Mouse (Mus musculus): ENCODE measurements around the gene Pkd1. TPM values are rescaled to one million over a fixed set of nuclear protein-coding genes. Genes with fewer than 3 reads are reported as not detected.
A peak's percentile ranks its signal among the peaks of the same experiment; 100 is the strongest.

Gene Pkd1
- polyA plus RNA-seq (2015; fragmentation: Nextera tagmentation; extraction: Ambion mirVana), result 20.1 and 22.9 TPM in 2 replicates

DNA sequence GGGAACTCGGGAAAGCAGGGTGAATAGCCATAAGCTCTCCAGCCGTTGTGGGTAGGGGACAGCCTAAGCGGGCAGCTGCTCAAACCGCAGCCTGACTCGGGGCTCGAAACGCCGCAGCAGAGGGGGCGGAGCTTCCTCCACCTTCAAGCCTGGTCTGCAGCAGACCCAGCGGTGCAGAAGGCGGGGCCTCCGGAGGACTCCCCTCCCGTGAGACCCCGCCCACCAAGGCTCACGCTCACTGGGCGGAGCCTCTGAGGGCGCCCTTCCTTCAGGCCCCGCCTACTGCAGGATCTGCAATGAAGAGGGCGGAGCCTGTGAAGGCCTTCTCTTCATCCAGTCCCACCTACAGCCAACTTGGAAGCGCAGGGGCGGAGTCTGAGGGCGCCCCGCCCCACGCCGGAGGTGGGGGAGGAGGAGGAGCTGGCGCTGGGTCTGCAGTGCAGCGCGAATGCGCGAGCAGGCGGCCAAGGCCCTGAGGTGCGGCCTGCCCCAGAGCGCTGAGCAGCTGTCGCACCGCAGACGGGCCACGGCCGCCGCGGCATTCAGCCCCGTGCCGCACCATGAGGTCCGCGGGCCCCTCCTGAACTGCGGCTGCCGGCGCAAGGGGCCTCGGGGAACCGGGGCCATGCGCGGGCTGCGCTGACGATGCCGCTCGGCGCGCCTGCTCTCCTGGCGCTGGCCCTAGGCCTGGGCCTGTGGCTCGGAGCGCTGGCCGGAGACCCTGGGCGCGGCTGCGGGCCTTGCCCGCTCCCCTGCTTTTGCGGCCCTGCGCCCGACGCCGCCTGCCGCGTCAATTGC lies at the start of gene Pkd1:
TSS of gene Pkd1 (plus strand) at position 217 of the 798 bp plus-strand sequence.
- peak within 1 kb of the TSS; percentile 88 for H3K4me3 ChIP-seq
- peak; percentile 93 for ATAC-seq (ENCODE audit: low read depth)

DNA sequence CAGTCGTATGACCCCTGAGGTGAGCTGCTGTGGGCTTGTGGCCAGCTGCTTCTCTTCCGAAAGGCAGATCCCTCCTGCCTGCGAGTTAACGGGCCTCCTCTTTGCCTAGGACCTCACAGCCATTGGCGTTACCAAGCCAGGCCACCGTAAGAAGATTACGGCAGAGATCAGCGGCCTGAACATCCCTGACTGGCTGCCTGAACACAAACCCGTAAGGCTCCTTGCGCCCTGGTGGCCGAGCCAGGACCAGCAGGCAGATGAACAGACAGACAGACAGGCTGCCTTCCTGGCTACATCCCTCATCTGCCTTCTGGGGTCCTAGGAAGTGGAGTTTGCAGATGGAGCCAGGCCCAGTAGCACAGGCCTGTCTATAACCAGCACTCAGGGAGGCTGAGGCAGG lies 47.4 kb upstream of the Pkd1 start:
- no peak overlapping the region for H3K27ac ChIP-seq (replicated peaks)
- H3K36me3 ChIP-seq, result peaks cover 98% of the 10 kb centered on the region
- no peak for ATAC-seq (ENCODE audit: low read depth)
- no peak overlapping the region for H3K4me2 ChIP-seq
- no peaks in the 10 kb centered on the region for H3K9me3 ChIP-seq
- H3K27me3 ChIP-seq, result no peaks in the 10 kb centered on the region
- WGBS, result 48% methylated on average over 11 of the region's 11 CpGs
- H3K4me3 ChIP-seq, result no peak overlapping the region
- no peak overlapping the region for H3K9ac ChIP-seq
- H3K4me1 ChIP-seq (replicated peaks), result peaks cover 13% of the 10 kb centered on the region

More for the DNA sequence above, at the start of gene Pkd1:
- peak within 1 kb of the TSS; percentile 97 for H3K27ac ChIP-seq (replicated peaks)
- under 1% methylated on average over 69 of the region's 72 CpGs for WGBS
- peak within 1 kb of the TSS; percentile 95 for H3K9ac ChIP-seq
- peak within 1 kb of the TSS; percentile 92 for H3K4me2 ChIP-seq
- H3K36me3 ChIP-seq, result no peaks in the 10 kb centered on the region
- peaks cover 14% of the 10 kb centered on the region for H3K27me3 ChIP-seq
- H3K9me3 ChIP-seq, result no peaks in the 10 kb centered on the region
- H3K4me1 ChIP-seq (replicated peaks), result peaks cover 38% of the 10 kb centered on the region

DNA sequence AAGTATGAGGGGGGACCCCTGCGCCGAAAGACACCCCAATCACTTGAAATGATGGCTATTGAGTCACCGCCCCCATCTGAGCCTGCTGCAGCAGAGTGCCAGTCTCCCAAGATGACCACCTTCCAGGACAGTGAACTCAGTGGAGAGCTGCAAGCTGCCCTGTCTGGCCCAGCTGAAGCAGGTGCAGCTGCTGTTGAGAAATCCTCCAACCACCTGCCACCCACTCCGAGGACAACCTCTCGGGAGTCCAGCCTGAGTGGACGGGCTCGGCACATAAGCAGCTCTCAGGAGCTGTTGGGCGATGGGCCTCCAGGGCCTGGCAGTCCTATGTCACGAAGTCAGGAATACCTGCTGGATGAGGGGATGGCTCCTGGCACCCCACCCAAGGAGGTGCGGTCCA lies 45.5 kb upstream of the Pkd1 start:
- Histone ChIP-seq H3K4me1 (replicated peaks) (peaks cover 13% of the 10 kb centered on the region), H3K27me3 (no peaks in the 10 kb centered on the region), H3K9ac (no peak overlapping the region), H3K36me3 (peaks cover 98% of the 10 kb centered on the region), H3K27ac (replicated peaks) (no peak overlapping the region), H3K4me3 (no peak overlapping the region), H3K4me2 (no peak overlapping the region), H3K9me3 (no peaks in the 10 kb centered on the region)
- WGBS, result 92% methylated on average over 10 of the region's 10 CpGs
- ATAC-seq (ENCODE audit: low read depth), result no peak

DNA sequence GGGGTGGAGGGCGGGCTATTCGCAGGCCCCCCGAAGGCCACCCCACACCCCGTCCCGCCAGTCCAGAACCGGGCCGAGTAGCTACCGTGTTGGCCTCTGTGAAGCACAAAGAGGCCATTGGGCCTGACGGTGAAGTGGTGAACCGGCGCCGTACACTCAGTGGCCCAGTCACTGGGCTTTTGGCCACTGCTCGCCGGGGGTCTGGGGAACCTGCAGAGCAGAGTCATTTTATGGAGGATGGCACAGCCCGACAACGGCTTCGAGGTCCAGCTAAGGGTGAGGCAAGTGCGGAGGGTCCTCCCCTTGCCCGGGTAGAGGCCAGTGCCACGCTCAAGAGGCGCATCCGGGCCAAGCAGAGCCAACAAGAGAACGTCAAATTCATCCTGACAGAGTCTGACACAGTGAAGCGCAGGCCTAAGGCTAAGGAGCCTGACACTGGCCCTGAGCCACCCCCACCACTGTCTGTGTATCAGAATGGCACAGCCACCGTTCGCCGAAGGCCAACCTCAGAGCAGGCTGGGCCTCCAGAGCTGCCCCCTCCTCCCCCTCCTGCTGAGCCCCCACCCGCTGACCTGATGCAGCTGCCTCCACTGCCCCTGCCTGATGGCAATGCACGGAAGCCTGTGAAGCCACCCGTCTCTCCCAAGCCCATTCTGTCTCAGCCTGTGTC lies 44.2 kb upstream of the Pkd1 start:
- 86% methylated on average over 30 of the region's 30 CpGs for WGBS
- ATAC-seq (ENCODE audit: low read depth), result no peak
- Histone ChIP-seq H3K9me3 (no peaks in the 10 kb centered on the region), H3K27me3 (no peaks in the 10 kb centered on the region), H3K4me3 (no peak overlapping the region), H3K36me3 (peaks cover 100% of the 10 kb centered on the region), H3K4me2 (no peak overlapping the region), H3K27ac (replicated peaks) (no peak overlapping the region), H3K9ac (0 out of 2 replicates have a peak overlapping the region, but pooled peaks have one; percentile 31), H3K4me1 (replicated peaks) (peaks cover 13% of the 10 kb centered on the region)

DNA sequence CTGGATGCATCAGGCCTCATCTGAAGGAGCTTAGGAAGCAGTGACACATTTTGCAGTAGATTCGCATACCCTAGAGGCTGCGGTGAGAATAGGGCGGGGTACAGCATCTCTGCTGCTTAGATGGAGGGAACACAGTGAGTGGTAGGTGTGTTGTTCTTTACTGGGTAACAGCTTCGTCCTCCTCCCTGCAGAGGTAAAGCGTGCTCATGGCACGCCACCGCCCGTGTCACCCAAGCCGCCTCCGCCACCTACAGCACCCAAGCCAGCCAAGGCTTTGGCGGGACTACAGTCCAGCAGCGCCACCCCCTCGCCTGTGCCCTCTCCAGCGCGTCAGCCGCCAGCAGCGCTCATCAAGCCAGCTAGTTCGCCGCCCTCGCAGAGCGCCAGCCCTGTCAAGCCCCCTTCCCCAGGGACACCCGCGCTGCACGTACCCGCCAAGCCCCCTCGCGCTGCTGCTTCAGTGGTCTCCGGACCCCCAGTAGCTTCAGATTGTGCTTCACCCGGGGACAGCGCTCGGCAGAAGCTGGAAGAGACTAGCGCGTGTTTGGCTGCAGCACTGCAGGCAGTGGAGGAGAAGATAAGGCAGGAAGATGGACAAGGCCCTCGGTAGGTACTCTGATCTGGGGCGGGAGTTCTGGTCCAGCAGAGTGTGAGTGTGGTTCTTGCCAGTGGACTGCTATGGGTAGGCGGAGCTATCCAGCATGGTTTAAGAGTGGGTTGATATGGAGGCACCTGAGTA lies 43.1 kb upstream of the Pkd1 start:
- 34% methylated on average over 36 of the region's 36 CpGs for WGBS
- Histone ChIP-seq H3K27me3 (no peaks in the 10 kb centered on the region), H3K36me3 (peaks cover 100% of the 10 kb centered on the region), H3K27ac (replicated peaks) (0 out of 2 replicates have a peak overlapping the region, but pooled peaks have one; percentile 52), H3K4me1 (replicated peaks) (peaks cover 13% of the 10 kb centered on the region), H3K9ac (0 out of 2 replicates have a peak overlapping the region, but pooled peaks have one; percentile 31), H3K4me2 (peak overlapping the region; percentile 30; the same call in 1 of the 2 replicates), H3K9me3 (no peaks in the 10 kb centered on the region), H3K4me3 (no peak overlapping the region)
- ATAC-seq (ENCODE audit: low read depth), result no peak

DNA sequence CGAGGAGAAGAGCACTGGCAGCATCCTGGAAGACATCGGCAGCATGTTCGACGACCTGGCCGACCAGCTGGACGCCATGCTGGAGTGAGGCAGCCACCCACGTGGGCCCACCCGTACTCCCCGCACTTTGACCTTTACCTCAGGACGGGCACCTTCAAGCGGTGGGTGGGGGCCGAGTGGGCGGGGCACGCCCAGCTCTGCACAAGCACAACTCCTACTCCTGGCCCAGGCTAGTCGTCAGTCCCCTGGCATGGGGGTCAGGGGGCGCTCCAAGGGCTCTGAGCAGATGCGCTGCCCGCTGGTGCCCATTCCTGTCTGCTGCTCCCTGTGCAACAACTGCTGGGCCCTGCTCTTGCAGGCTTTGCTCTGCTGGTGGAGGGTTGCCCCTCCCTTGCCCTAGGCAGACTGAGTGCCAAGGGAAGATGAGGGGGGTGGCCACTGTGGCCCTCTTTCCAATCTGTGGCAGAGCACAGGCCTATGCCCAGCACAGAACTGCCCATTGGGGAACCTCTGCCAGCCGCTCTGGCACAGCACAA lies 42.4 kb upstream of the Pkd1 start:
- 59% methylated on average over 18 of the region's 19 CpGs for WGBS
- H3K4me3 ChIP-seq, result no peak overlapping the region

DNA sequence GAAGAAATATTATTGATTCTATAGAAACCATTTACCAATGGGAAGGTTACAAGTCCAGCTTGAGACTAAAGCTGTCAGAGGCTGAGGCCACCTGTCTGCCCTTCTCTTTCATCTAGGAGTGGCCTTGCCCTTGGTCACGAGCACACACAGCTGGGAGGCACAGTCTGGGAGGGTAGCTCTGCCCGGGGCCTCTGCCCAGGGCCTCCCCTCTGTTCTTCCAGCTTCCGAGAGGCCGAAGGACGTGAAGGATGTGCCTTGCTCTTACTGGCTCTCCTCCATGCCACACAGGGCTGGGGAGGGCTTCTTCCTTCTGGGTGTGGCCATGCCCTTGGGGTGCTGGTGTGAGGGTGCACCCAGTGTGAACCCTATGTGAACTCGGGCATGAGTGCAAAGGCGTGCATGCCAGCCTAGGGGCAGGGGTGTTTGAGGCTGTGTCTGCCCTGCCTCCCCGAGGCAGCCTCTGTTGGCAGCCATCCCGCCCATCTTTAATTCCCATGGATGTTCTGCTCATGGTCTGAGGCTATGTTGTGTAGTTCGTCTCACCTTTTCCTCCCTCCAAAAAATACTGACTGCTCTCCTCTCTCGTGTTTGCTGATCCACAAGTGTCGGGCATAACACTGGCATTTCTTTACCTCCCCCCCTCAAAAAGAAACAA lies 41.7 kb upstream of the Pkd1 start:
- Histone ChIP-seq H3K36me3 (peaks cover 97% of the 10 kb centered on the region), H3K4me2 (no peak overlapping the region), H3K9ac (0 out of 2 replicates have a peak overlapping the region, but pooled peaks have one; percentile 3), H3K9me3 (no peaks in the 10 kb centered on the region), H3K4me1 (replicated peaks) (peaks cover 13% of the 10 kb centered on the region), H3K27me3 (no peaks in the 10 kb centered on the region), H3K27ac (replicated peaks) (no peak overlapping the region), H3K4me3 (no peak overlapping the region)
- 82% methylated on average over 12 of the region's 12 CpGs for WGBS
- no peak for ATAC-seq (ENCODE audit: low read depth)

More for the DNA sequence above, 42.4 kb upstream of the Pkd1 start:
- ATAC-seq (ENCODE audit: low read depth), result 0 out of 2 replicates have a peak, but pooled peaks have one; percentile 2
- no peak overlapping the region for H3K9ac ChIP-seq
- H3K27ac ChIP-seq (replicated peaks), result no peak overlapping the region
- peaks cover 13% of the 10 kb centered on the region for H3K4me1 ChIP-seq (replicated peaks)
- no peaks in the 10 kb centered on the region for H3K9me3 ChIP-seq
- H3K27me3 ChIP-seq, result no peaks in the 10 kb centered on the region
- H3K4me2 ChIP-seq, result no peak overlapping the region
- peaks cover 100% of the 10 kb centered on the region for H3K36me3 ChIP-seq

DNA sequence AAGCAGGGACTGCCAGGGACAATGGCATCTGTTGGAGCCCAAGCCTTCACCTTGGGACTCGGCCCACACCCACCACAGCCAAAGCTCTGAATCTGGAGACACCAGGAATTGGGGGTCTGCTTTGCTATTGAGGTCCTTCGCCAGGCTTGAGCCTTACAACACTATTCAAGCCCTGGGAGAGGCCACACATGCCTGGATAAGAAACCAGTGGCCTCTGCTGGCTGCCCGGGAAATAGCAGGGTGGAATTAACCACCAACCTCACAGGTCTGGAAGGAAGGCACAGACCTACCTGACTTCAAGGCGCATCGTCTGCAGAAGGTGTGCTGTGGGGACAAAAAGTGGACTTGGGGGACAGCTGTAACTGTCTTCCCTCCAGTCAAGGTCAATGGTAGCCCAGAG lies 36.0 kb upstream of the Pkd1 start:
- peak overlapping the region; percentile 5; the same call in 1 of the 2 replicates for H3K4me2 ChIP-seq
- H3K4me1 ChIP-seq (replicated peaks), result peaks cover 4% of the 10 kb centered on the region; the same call in 1 of the 2 replicates
- ATAC-seq (ENCODE audit: low read depth), result peak; percentile 45; the same call in 1 of the 2 replicates
- H3K36me3 ChIP-seq, result peaks cover 91% of the 10 kb centered on the region
- no peaks in the 10 kb centered on the region for H3K27me3 ChIP-seq
- 0 out of 2 replicates have a peak overlapping the region, but pooled peaks have one; percentile 19 for H3K9ac ChIP-seq
- 60% methylated on average over 5 of the region's 5 CpGs for WGBS
- H3K4me3 ChIP-seq, result no peak overlapping the region
- no peaks in the 10 kb centered on the region for H3K9me3 ChIP-seq
- H3K27ac ChIP-seq (replicated peaks), result no peak overlapping the region

DNA sequence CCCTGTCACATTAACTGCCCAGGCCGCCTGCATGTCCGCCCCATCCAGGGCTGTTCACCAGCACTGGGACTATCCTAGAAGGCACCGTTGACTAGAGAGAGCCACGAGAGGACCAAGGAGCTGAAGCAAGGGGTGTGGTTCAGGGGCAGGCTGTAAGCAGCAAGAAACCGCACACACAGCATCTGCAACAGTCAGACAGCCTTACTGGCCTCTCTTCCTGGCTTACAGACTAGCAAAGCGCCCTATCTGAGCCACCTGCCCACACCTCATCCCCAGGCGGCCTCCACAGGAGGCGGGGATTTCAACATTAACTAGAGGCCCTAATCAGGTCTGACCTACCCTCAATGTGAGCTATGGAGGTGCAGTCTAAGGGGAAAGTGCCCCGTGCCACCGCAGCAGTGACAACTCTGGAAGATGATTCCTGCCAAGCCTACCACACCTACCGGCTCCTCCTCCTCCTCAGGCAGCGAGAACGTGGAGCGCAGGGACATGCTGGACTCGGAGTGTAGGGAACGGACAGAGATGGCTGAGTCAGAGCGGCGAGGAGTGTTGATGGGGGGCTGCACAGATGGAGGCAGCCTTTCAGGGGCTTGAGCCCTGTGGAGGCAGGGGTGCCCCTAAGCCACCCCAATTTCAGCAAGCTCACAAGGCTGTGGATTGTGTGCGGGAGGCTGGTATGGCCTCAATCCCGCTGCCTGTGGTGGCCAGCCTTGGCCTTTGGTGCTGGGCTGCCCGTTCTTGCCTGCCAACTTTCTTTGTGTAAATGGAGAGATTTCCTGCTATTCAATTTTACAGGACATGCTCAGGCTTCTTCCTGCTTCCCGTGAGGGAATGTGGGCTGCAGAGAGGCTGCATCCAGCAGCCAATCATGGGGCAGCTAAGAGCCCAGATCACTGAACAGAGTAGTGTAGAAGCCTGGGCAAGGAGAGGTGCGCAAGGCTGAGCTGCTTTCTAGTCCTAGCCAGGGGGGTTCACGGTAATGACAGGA lies 35.1 kb upstream of the Pkd1 start:
- Histone ChIP-seq H3K9ac (0 out of 2 replicates have a peak overlapping the region, but pooled peaks have one; percentile 19), H3K27me3 (no peaks in the 10 kb centered on the region), H3K4me1 (replicated peaks) (peaks cover 4% of the 10 kb centered on the region; the same call in 1 of the 2 replicates), H3K27ac (replicated peaks) (peak overlapping the region; percentile 61; the same call in 1 of the 2 replicates), H3K4me2 (peak overlapping the region; percentile 5; the same call in 1 of the 2 replicates), H3K36me3 (peaks cover 89% of the 10 kb centered on the region), H3K9me3 (no peaks in the 10 kb centered on the region), H3K4me3 (no peak overlapping the region)
- WGBS, result 85% methylated on average over 24 of the region's 24 CpGs
- no peak for ATAC-seq (ENCODE audit: low read depth)

DNA sequence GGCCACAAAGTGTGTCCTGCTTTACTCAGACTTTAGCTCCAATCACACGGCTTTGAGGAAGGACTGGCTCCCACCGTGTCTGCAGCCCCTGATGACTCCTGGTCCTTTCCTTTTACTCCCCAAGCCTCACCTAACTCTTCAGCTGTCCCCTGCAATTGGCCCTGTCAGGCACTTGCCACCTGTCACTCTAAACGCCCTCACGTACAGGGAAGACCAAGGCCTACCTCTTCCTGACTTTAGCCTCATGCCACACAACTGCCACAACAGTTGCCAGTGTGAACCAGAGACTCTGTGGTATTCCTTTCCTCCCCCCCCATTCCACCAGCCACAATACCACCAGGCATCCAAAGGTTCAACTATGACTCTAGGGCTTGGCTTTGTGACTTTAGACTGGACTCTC lies 29.2 kb upstream of the Pkd1 start:
- no peak for ATAC-seq (ENCODE audit: low read depth)
- no peaks in the 10 kb centered on the region for H3K9me3 ChIP-seq
- WGBS, result 94% methylated on average over 4 of the region's 4 CpGs
- H3K4me3 ChIP-seq, result no peak overlapping the region
- peaks cover 9% of the 10 kb centered on the region for H3K4me1 ChIP-seq (replicated peaks)
- H3K27me3 ChIP-seq, result no peaks in the 10 kb centered on the region
- peaks cover 53% of the 10 kb centered on the region for H3K36me3 ChIP-seq
- no peak overlapping the region for H3K27ac ChIP-seq (replicated peaks)
- H3K4me2 ChIP-seq, result no peak overlapping the region
- no peak overlapping the region for H3K9ac ChIP-seq

Data from neural tube, embryonic 13.5 days (tissue).